In the genomic region with DNA sequence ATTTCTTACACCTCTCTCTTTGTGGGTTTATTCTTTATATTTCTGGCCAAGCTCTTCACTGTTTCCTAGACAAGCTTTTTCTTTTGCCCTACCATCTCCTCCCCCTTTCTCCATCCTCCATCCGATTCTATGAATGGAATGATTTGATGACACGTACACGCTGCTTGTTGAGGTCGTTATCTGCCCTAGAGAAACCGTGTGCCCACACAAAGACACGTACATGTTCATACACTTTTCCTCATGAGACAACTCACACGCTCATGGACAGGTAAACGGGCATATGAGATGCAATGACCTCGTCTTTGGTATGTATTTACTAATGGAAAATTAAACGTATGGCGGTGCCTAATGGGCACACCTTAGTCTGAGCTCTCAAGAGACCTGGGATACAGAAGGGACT, we compare ENCODE assay signal across 8 mouse cellular contexts. TPM values are rescaled to one million over a fixed set of nuclear protein-coding genes. Genes with fewer than 3 reads are reported as not detected.
DNase-seq lines count a peak whose midpoint lies in the region; ATAC-seq lines count a peak whose summit lies in the region.

No protein-coding gene starts in this region.

- no peak for ATAC-seq in kidney, embryonic 14.5 days (ENCODE audit: low FRiP score, low TSS enrichment)
- peak; percentile 43; the same call in 1 of the 2 replicates for ATAC-seq in hindbrain, embryonic 14.5 days (ENCODE audit: low FRiP score)
- peak; percentile 60 for ATAC-seq in midbrain, embryonic 15.5 days (replicated peaks)

- H3K36me3 ChIP-seq in kidney, embryonic 14.5 days (ENCODE audit: control insufficient read depth, insufficient read depth, low read length) = no peaks in the 10 kb centered on the region
- H3K36me3 ChIP-seq in hindbrain, embryonic 14.5 days (replicated peaks; ENCODE audit: control insufficient read depth, insufficient read depth) = no peaks in the 10 kb centered on the region
- H3K36me3 ChIP-seq in midbrain, embryonic 15.5 days (replicated peaks) = no peaks in the 10 kb centered on the region

- no peak for DNase-seq in kidney, postnatal 10 days
- DNase-seq in hindbrain, embryonic 14.5 days (ENCODE audit: low spot score) = peak; percentile 40
- no peak for DNase-seq in gastrocnemius, adult 18-20 months (ENCODE audit: low spot score)
- no peak for DNase-seq in thymus, postnatal 36 days
- no peak for DNase-seq in spleen, postnatal 4 days (ENCODE audit: low spot score in 2 of 2)

- H3K4me1 ChIP-seq in kidney, embryonic 14.5 days (ENCODE audit: control insufficient read depth, insufficient read depth, low read length) = peaks cover 6% of the 10 kb centered on the region; the same call in 1 of the 2 replicates
- H3K4me1 ChIP-seq in brown adipose tissue, adult 24 weeks (ENCODE audit: control insufficient read depth, insufficient read depth, insufficient read length, low read length) = peaks cover 3% of the 10 kb centered on the region; the same call in 1 of the 2 replicates
- peaks cover 10% of the 10 kb centered on the region for H3K4me1 ChIP-seq in hindbrain, embryonic 14.5 days (replicated peaks; ENCODE audit: control insufficient read depth, insufficient read depth, low read length)
- peaks cover 13% of the 10 kb centered on the region for H3K4me1 ChIP-seq in midbrain, embryonic 15.5 days

- no peaks in the 10 kb centered on the region for H3K27me3 ChIP-seq in kidney, embryonic 14.5 days (ENCODE audit: control insufficient read depth, insufficient read depth, low read length)
- H3K27me3 ChIP-seq in hindbrain, embryonic 14.5 days (ENCODE audit: control insufficient read depth, insufficient read depth, low read length) = no peaks in the 10 kb centered on the region
- H3K27me3 ChIP-seq in midbrain, embryonic 15.5 days (replicated peaks) = no peaks in the 10 kb centered on the region

- peak overlapping the region; percentile 60 for H3K4me3 ChIP-seq in kidney, embryonic 14.5 days (ENCODE audit: low read length)
- peak overlapping the region; percentile 93 for H3K4me3 ChIP-seq in brown adipose tissue, adult 24 weeks (ENCODE audit: insufficient read depth, low read depth, low read length)
- H3K4me3 ChIP-seq in hindbrain, embryonic 14.5 days (replicated peaks; ENCODE audit: low read length) = peak overlapping the region; percentile 57
- H3K4me3 ChIP-seq in midbrain, embryonic 15.5 days = peak overlapping the region; percentile 83

- 80% methylated on average over 11 of the region's 11 CpGs for WGBS in kidney, embryonic 14.5 days
- WGBS in hindbrain, embryonic 14.5 days = 68% methylated on average over 11 of the region's 11 CpGs
- 62% methylated on average over 11 of the region's 11 CpGs for whole genome bisulfite sequencing in midbrain, embryonic 15.5 days

- H3K4me2 ChIP-seq in kidney, embryonic 14.5 days (replicated peaks; ENCODE audit: low read depth, low read length) = peak overlapping the region; percentile 52
- H3K4me2 ChIP-seq in hindbrain, embryonic 14.5 days (replicated peaks) = peak overlapping the region; percentile 52
- H3K4me2 ChIP-seq in midbrain, embryonic 15.5 days = peak overlapping the region; percentile 60

- peak overlapping the region; percentile 68 for H3K9ac ChIP-seq in kidney, embryonic 14.5 days (ENCODE audit: low read depth, low read length)
- H3K9ac ChIP-seq in hindbrain, embryonic 14.5 days = peak overlapping the region; percentile 81
- H3K9ac ChIP-seq in midbrain, embryonic 15.5 days = peak overlapping the region; percentile 86

- H3K27ac ChIP-seq in kidney, embryonic 14.5 days (ENCODE audit: low read depth, low read length) = no peak overlapping the region
- no peak overlapping the region for H3K27ac ChIP-seq in brown adipose tissue, adult 24 weeks (replicated peaks; ENCODE audit: low read depth, low read length)
- H3K27ac ChIP-seq in hindbrain, embryonic 14.5 days = peak overlapping the region; percentile 84
- H3K27ac ChIP-seq in midbrain, embryonic 15.5 days = peak overlapping the region; percentile 93

- H3K9me3 ChIP-seq in kidney, embryonic 14.5 days (ENCODE audit: control insufficient read depth, low read length) = no peaks in the 10 kb centered on the region
- H3K9me3 ChIP-seq in hindbrain, embryonic 14.5 days (ENCODE audit: control insufficient read depth, low read length) = no peaks in the 10 kb centered on the region
- H3K9me3 ChIP-seq in midbrain, embryonic 15.5 days = no peaks in the 10 kb centered on the region

RNA-seq across cellular contexts. Expression of a gene that starts 0.7 kb away (rescaled TPM):
- polyA plus RNA-seq in kidney, embryonic 14.5 days (2014; fragmentation: Nextera tagmentation; extraction: Ambion mirVana) = 19.9 and 20.1 TPM in 2 replicates
- 20.4 and 24.7 TPM in 2 replicates for polyA plus RNA-seq in brown adipose tissue, adult 24 weeks (2012; ENCODE audit: insufficient read depth, insufficient read length, missing spikeins)
- polyA plus RNA-seq in hindbrain, embryonic 14.5 days (2014; fragmentation: Nextera tagmentation; extraction: Ambion mirVana) = 21.2 and 26.6 TPM in 2 replicates
- 22.4 and 24.1 TPM in 2 replicates for polyA plus RNA-seq in midbrain, embryonic 15.5 days (2015; fragmentation: Nextera tagmentation; extraction: Ambion mirVana)
- total RNA-seq in gastrocnemius, adult 18-20 months (2021) = 10 to 100 TPM; 12.3 to 12.6 TPM

RNA-seq across cellular contexts. Expression of a gene that starts 16.9 kb away (rescaled TPM):
- polyA plus RNA-seq in kidney, embryonic 14.5 days (2014; fragmentation: Nextera tagmentation; extraction: Ambion mirVana) = 32.1 and 39.0 TPM in 2 replicates
- polyA plus RNA-seq in brown adipose tissue, adult 24 weeks (2012; ENCODE audit: insufficient read depth, insufficient read length, missing spikeins) = 10.1 and 13.3 TPM in 2 replicates
- 38.6 and 40.1 TPM in 2 replicates for polyA plus RNA-seq in hindbrain, embryonic 14.5 days (2014; fragmentation: Nextera tagmentation; extraction: Ambion mirVana)
- 33.9 and 38.2 TPM in 2 replicates for polyA plus RNA-seq in midbrain, embryonic 15.5 days (2015; fragmentation: Nextera tagmentation; extraction: Ambion mirVana)
- 10 to 100 TPM; 89.3 to 93.6 TPM for total RNA-seq in gastrocnemius, adult 18-20 months (2021)

RNA-seq across cellular contexts. Expression of a gene that starts 17.4 kb away (rescaled TPM):
- polyA plus RNA-seq in kidney, embryonic 14.5 days (2014; fragmentation: Nextera tagmentation; extraction: Ambion mirVana) = not detected in 2 replicates
- not detected in 2 replicates for polyA plus RNA-seq in brown adipose tissue, adult 24 weeks (2012; ENCODE audit: insufficient read depth, insufficient read length, missing spikeins)
- not detected in 2 replicates for polyA plus RNA-seq in hindbrain, embryonic 14.5 days (2014; fragmentation: Nextera tagmentation; extraction: Ambion mirVana)
- not detected in 2 replicates for polyA plus RNA-seq in midbrain, embryonic 15.5 days (2015; fragmentation: Nextera tagmentation; extraction: Ambion mirVana)
- total RNA-seq in gastrocnemius, adult 18-20 months (2021) = not detected

Comparison
In these comparisons a context has a peak if more than half of its experiments do, and no peak if none do; other contexts are left out.
1. H3K27ac ChIP-seq: peak in hindbrain, embryonic 14.5 days (single experiment) and midbrain, embryonic 15.5 days (single experiment); none in kidney, embryonic 14.5 days (single experiment) and brown adipose tissue, adult 24 weeks (single experiment).
2. Peak in every context shown above with its lines, with median percentiles within 50 percentile points of each other: H3K4me2 ChIP-seq, H3K4me3 ChIP-seq and H3K9ac ChIP-seq.